Mouse (Mus musculus) thymus, adult 2 months (tissue): Measurements from ENCODE around the gene Egr4. TPM values are rescaled to one million over a fixed set of nuclear protein-coding genes. Genes with fewer than 3 reads are reported as not detected.

Experiments
- DNase-seq: peaks from one replicate; pipeline ENCODE4 v3.0.0; 2021
- H3K27ac ChIP-seq: fragments of 200-500 bp; 2 replicates; pipeline ENCODE4 v1.5.1; 2012; ENCODE audit warnings: low read length, control low read depth; ENCODE audit not compliant: control insufficient read depth, insufficient read depth
- H3K27me3 ChIP-seq: fragments of 200-500 bp; 2 replicates; pipeline ENCODE4 v1.6.1; 2012; ENCODE audit warnings: mild to moderate bottlenecking, low read length, moderate library complexity, mixed read lengths; ENCODE audit not compliant: control insufficient read depth, insufficient read depth
- H3K36me3 ChIP-seq: fragments of 200-500 bp; 2 replicates; pipeline ENCODE4 v1.6.1; 2012; ENCODE audit warnings: mild to moderate bottlenecking, low read length, moderate library complexity; ENCODE audit not compliant: control insufficient read depth, insufficient read depth
- H3K4me1 ChIP-seq: fragments of 200-500 bp; replicated peaks from 2 replicates; pipeline ENCODE4 v1.6.1; 2012; ENCODE audit warnings: low read length; ENCODE audit not compliant: control insufficient read depth, insufficient read depth
- H3K4me3 ChIP-seq: fragments of 200-500 bp; 2 replicates; pipeline ENCODE4 v1.5.1; 2012; ENCODE audit warnings: mild to moderate bottlenecking, low read length, control low read depth, moderate library complexity; ENCODE audit not compliant: control insufficient read depth, insufficient read depth
- CTCF ChIP-seq: fragments of 200-500 bp; IDR thresholded peaks from 2 replicates; pipeline ENCODE4 v1.5.1; 2012; ENCODE audit warnings: mild to moderate bottlenecking, control low read depth, low read length, moderate library complexity, borderline replicate concordance; ENCODE audit not compliant: control insufficient read depth, poor library complexity, insufficient read depth; ENCODE audit errors: extremely low read depth
- POLR2A ChIP-seq: fragments of 200-500 bp; IDR thresholded peaks from 2 replicates; pipeline ENCODE4 v1.6.1; 2012; ENCODE audit warnings: mild to moderate bottlenecking, low read length, control low read depth, moderate library complexity; ENCODE audit not compliant: control insufficient read depth, poor library complexity, insufficient read depth; ENCODE audit errors: extremely low read depth
- WGBS: fragments of 180-500 bp; shearing (Covaris S2); methylation state at CpG from one replicate; pipeline ENCODE4 v1.1.7; 2018; 5-methylcytosine and 5-hydroxymethylcytosine counted together
- polyA plus RNA-seq: library from polyadenylated mRNA; depleted of rRNA; stranded (reverse); fragments of >200 nt; gene quantifications from 2 replicates; pipeline ENCODE4 v1.2.3, GENCODE M21; 2012

The Egr4 gene
- polyA plus RNA-seq, 1 experiment = 0.12 TPM

DNA sequence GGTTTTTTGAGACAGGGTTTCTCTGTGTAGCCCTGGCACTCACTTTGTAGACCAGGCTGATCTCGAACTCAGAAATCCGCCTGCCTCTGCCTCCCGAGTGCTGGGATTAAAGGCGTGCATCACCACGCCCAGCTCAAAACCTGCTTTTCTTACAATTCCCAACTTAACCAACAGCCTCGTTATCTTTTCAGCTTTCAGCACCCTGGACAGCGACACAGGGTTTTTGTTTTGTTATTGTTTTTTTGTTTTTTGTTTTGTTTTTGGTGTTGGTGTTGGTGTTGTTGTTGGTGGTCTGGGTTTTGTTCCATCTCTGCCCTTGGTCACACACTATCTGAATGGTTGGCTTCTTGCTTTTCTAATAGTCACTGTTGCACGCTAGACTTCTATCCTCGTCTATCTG is 15.2 kb downstream of the Egr4 start:
- TF ChIP-seq CTCF (no peak), POLR2A (no peak)
- WGBS = 66% methylated on average over 9 of the region's 9 CpGs
- no peak overlapping the region for H3K27ac ChIP-seq
- no peak overlapping the region for H3K4me3 ChIP-seq
- no peaks in the 10 kb centered on the region for H3K4me1 ChIP-seq
- H3K27me3 ChIP-seq = peaks cover 6% of the 10 kb centered on the region; the same call in 1 of the 2 replicates
- no peaks in the 10 kb centered on the region for H3K36me3 ChIP-seq
- no peak for DNase-seq

DNA sequence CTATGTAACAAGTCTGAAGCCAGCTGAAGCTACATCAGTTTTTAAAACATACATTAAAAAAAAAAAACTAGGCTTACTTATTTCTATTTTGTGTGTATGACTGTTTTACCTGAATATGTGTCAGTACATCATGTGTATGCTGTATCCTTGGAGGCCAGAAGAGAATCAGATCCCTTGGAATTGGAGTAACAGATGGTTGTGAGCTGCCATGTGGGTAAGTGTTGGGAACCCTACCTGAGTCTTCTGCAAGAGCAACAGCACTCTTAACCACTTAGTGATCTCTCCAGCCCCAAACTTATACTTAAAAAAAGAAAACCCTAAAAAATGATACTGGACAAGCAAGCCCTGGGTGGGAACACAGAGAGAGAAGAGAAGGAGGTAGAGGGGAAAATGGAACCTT is 16.4 kb downstream of the Egr4 start:
- DNase-seq = no peak
- no peaks in the 10 kb centered on the region for H3K4me1 ChIP-seq
- no peak overlapping the region for H3K4me3 ChIP-seq
- TF ChIP-seq POLR2A (no peak), CTCF (no peak)
- peaks cover 3% of the 10 kb centered on the region; the same call in 1 of the 2 replicates for H3K27me3 ChIP-seq
- H3K36me3 ChIP-seq = no peaks in the 10 kb centered on the region
- no peak overlapping the region for H3K27ac ChIP-seq

DNA sequence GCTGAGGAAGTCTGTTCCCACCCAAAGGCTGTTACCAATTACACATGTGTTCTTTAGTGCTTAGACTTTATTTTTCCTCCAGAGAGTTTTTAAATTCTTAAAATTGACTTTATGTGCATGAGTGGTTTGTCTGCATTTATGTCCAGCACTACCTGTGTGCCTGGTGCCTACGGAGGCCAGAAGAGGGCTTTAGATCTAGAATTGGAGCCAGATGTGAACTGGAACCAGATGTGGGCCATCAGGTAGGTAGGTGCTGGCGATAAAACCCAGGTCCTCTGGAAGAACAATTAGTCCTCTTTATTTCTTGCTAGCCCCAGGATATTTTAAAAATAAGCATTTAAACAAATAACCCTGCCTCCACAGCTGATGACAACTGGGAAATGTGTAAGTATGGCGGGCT is 21.8 kb downstream of the Egr4 start:
- DNase-seq = no peak
- Histone ChIP-seq H3K4me1 (no peaks in the 10 kb centered on the region), H3K27me3 (no peaks in the 10 kb centered on the region), H3K27ac (no peak overlapping the region), H3K36me3 (no peaks in the 10 kb centered on the region), H3K4me3 (no peak overlapping the region)
- no peak for TF ChIP-seq POLR2A
- no peak for TF ChIP-seq CTCF
- WGBS = 90% methylated on average over 3 of the region's 3 CpGs

DNA sequence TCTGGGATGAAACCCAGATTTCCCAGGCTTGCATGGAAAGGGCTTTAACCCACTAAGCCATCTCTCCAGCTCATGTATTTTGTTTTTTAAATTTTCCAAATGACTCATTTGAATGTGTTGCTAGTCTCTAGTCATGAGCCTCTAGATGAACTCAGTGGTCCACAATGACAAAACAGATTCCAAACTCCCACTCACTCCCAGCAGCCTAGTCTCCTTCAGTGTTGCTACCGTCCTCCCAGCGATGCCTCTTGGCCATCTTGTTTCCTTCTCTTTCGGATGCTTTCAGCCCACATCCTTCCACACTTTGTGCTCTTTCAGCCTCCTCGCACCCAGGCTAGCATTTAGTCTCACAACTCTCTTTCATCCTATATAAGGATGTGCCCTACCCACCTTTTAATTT is 23.1 kb downstream of the Egr4 start:
- no peaks in the 10 kb centered on the region for H3K36me3 ChIP-seq
- H3K27me3 ChIP-seq = no peaks in the 10 kb centered on the region
- DNase-seq = no peak
- H3K4me1 ChIP-seq = no peaks in the 10 kb centered on the region
- H3K4me3 ChIP-seq = no peak overlapping the region
- 71% methylated on average over 4 of the region's 4 CpGs for WGBS
- no peak overlapping the region for H3K27ac ChIP-seq
- TF ChIP-seq CTCF = no peak
- TF ChIP-seq POLR2A = no peak

DNA sequence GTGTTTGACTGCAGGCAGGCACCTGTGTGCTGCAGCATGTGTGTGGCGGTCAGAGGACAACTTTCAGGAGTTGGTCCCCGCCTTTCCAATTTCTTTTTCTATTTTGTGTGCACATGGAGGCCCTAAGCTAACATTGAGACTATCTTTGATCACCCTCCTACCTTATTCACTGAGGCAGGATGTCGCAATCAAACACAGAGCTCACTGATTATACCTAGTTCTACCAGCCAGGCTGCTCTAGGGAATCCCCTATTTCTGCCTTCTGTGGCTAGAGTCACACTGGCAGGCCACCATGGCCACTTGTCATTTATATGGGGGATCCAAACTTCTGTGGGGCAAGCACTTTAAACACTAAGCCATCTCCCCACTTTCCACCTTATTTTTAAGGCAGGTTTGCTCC is 23.7 kb downstream of the Egr4 start:
- Histone ChIP-seq H3K36me3 (no peaks in the 10 kb centered on the region), H3K4me1 (no peaks in the 10 kb centered on the region), H3K27me3 (no peaks in the 10 kb centered on the region), H3K27ac (no peak overlapping the region), H3K4me3 (no peak overlapping the region)
- no peak for DNase-seq
- no peak for TF ChIP-seq CTCF
- TF ChIP-seq POLR2A = no peak
- WGBS = 86% methylated on average over 3 of the region's 3 CpGs

DNA sequence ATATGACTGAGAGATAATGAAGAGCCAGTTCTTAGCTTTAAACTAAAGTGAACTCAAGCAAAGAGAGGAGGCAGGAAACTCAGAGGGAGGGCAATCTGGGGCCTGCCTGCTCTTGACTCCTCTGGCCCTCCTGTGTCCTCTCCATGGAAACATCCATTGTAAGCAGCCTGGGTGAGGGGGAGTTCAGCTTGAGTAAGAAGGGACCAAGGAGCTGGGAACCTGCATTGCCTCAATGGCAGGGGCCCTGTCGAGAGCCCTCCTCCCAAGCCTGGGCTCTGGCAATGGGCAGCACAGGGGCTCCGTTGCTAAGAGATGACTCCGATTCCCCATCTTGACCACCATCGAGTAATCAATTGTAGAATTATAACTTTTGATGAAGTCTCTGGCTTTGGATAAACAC is 24.9 kb downstream of the Egr4 start:
- TF ChIP-seq CTCF (no peak), POLR2A (no peak)
- H3K4me1 ChIP-seq = no peaks in the 10 kb centered on the region
- peaks cover 6% of the 10 kb centered on the region; the same call in 1 of the 2 replicates for H3K27me3 ChIP-seq
- no peak for DNase-seq
- WGBS = 88% methylated on average over 4 of the region's 4 CpGs
- no peak overlapping the region for H3K4me3 ChIP-seq
- H3K27ac ChIP-seq = no peak overlapping the region
- no peaks in the 10 kb centered on the region for H3K36me3 ChIP-seq

DNA sequence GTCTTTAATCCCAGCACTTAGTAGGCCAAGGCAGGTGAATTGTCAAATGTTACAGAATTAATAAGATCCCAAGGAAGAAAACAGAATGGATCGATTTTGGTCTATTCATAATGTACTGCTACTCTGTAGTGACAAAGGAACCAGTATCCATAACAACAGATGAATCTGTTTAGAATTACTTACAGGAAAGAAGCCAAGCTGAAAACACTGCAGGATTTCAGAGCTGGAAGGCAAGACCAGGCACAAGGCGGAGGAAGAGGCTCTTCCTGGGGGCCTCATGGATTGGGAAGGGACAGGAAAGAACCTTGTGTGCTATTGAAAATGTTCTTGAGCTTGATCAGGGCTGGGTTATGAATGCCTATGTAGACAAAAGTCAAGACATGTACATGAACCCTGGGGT is 27.7 kb downstream of the Egr4 start:
- H3K4me3 ChIP-seq = no peak overlapping the region
- H3K27me3 ChIP-seq = peaks cover 9% of the 10 kb centered on the region; the same call in 1 of the 2 replicates
- TF ChIP-seq POLR2A (no peak), CTCF (no peak)
- DNase-seq = no peak
- H3K36me3 ChIP-seq = no peaks in the 10 kb centered on the region
- WGBS = 85% methylated on average over 2 of the region's 2 CpGs
- no peaks in the 10 kb centered on the region for H3K4me1 ChIP-seq
- H3K27ac ChIP-seq = no peak overlapping the region
